Mouse (Mus musculus): ENCODE data around the gene Cldn18. TPM values are rescaled to one million over a fixed set of nuclear protein-coding genes. Genes with fewer than 3 reads are reported as not detected.

Gene Cldn18
- polyA plus RNA-seq, 1 experiment from 2014 or later: not detected

DNA sequence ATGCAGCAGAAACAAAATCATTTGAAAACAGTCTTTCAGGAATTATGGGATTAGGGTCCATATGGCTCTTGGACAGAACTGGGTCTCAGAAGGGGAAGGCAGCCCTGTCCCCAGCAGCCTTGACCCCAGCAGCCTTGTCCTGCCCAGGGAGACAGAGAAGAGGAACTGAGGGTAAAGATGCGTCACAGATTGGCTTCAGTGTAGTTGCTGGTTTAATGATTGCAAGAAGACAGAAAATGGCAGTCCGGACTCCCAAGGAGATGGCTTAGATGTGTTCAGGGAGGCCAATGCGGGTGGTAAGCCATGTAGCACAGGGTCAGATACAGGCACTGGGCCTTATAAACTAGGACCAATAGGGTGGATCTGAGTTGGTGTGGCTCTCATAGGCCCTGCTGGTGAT is 41.4 kb downstream of the Cldn18 start:
- whole genome bisulfite sequencing: 78% methylated on average over 3 of the region's 3 CpGs
- H3K4me1 ChIP-seq: no peaks in the 10 kb centered on the region
- H3K36me3 ChIP-seq: peaks cover 10% of the 10 kb centered on the region; the same call in 1 of the 2 replicates
- H3K27ac ChIP-seq: no peak overlapping the region
- no peak overlapping the region for H3K9ac ChIP-seq
- no peaks in the 10 kb centered on the region for H3K27me3 ChIP-seq
- no peak overlapping the region for H3K4me2 ChIP-seq
- H3K4me3 ChIP-seq: no peak overlapping the region
- no peak for ATAC-seq (ENCODE audit: insufficient number of reproducible peaks, low FRiP score, low TSS enrichment, low read depth)
- no peaks in the 10 kb centered on the region for H3K9me3 ChIP-seq

GRCm38 (mm10) chr9:99671603-99672002 is 45.5 kb downstream of the Cldn18 start:
- no peak overlapping the region for H3K9ac ChIP-seq
- WGBS: 30% methylated on average over 2 of the region's 2 CpGs
- no peaks in the 10 kb centered on the region for H3K27me3 ChIP-seq
- no peak overlapping the region for H3K27ac ChIP-seq
- no peak for ATAC-seq (ENCODE audit: insufficient number of reproducible peaks, low FRiP score, low TSS enrichment, low read depth)
- H3K4me1 ChIP-seq: no peaks in the 10 kb centered on the region
- H3K9me3 ChIP-seq: no peaks in the 10 kb centered on the region
- no peak overlapping the region for H3K4me3 ChIP-seq
- no peak overlapping the region for H3K4me2 ChIP-seq
- H3K36me3 ChIP-seq: peaks cover 49% of the 10 kb centered on the region

- Histone ChIP-seq H3K36me3 (peaks cover 84% of the 10 kb centered on the region), H3K4me1 (no peaks in the 10 kb centered on the region), H3K27ac (no peak overlapping the region), H3K4me2 (no peak overlapping the region), H3K9me3 (no peaks in the 10 kb centered on the region), H3K4me3 (no peak overlapping the region), H3K27me3 (no peaks in the 10 kb centered on the region), H3K9ac (no peak overlapping the region)
- WGBS: 90% methylated on average over 8 of the region's 8 CpGs
- ATAC-seq (ENCODE audit: insufficient number of reproducible peaks, low FRiP score, low TSS enrichment, low read depth): no peak
Measured at GRCm38 (mm10) chr9:99667596-99667995, 49.5 kb downstream of the Cldn18 start.

GRCm38 (mm10) chr9:99662887-99663286 is 54.2 kb downstream of the Cldn18 start:
- peak; percentile 52; the same call in 1 of the 2 replicates for ATAC-seq (ENCODE audit: insufficient number of reproducible peaks, low FRiP score, low TSS enrichment, low read depth)
- H3K36me3 ChIP-seq: peaks cover 81% of the 10 kb centered on the region
- H3K9me3 ChIP-seq: no peaks in the 10 kb centered on the region
- WGBS: 93% methylated on average over 10 of the region's 10 CpGs
- no peaks in the 10 kb centered on the region for H3K27me3 ChIP-seq
- no peak overlapping the region for H3K4me2 ChIP-seq
- H3K4me3 ChIP-seq: no peak overlapping the region
- no peak overlapping the region for H3K9ac ChIP-seq
- no peaks in the 10 kb centered on the region for H3K4me1 ChIP-seq
- H3K27ac ChIP-seq: no peak overlapping the region

GRCm38 (mm10) chr9:99662406-99662805 is 54.7 kb downstream of the Cldn18 start:
- Histone ChIP-seq H3K36me3 (peaks cover 79% of the 10 kb centered on the region), H3K9ac (no peak overlapping the region), H3K27me3 (no peaks in the 10 kb centered on the region), H3K4me3 (no peak overlapping the region), H3K4me2 (no peak overlapping the region), H3K9me3 (no peaks in the 10 kb centered on the region), H3K27ac (no peak overlapping the region), H3K4me1 (no peaks in the 10 kb centered on the region)
- no peak for ATAC-seq (ENCODE audit: insufficient number of reproducible peaks, low FRiP score, low TSS enrichment, low read depth)
- 25% methylated on average over 7 of the region's 7 CpGs for WGBS

DNA sequence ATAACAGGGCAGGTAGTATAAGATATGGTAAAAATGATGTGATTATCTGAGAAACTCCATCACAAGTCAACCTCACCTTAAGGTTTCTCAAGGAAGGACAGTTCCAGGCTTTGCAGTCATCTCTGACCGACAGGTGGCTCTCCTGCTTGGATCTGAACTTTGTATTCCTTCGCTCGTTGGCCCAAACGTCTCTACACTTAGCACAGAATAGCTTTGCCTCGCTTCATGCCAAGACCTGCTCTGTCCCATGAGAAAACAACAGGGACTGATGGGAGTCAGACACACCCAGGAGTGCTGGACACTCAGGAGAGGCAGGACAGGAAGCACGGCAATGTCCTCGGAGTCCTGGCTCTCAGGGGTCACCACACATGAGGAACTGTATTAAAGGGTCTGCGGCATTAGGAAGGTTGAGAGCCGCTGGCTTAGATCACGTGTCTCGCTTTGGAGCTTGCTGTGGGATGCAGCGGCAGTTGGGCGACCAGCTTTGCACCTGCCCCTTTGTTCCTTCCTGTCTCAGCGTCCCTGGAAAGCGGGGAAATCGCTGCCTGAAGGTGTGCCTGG is 55.4 kb downstream of the Cldn18 start:
- Histone ChIP-seq H3K36me3 (peaks cover 79% of the 10 kb centered on the region), H3K9me3 (no peaks in the 10 kb centered on the region), H3K4me2 (no peak overlapping the region), H3K27ac (no peak overlapping the region), H3K4me3 (no peak overlapping the region), H3K9ac (no peak overlapping the region), H3K27me3 (no peaks in the 10 kb centered on the region), H3K4me1 (no peaks in the 10 kb centered on the region)
- WGBS: 73% methylated on average over 16 of the region's 16 CpGs
- no peak for ATAC-seq (ENCODE audit: insufficient number of reproducible peaks, low FRiP score, low TSS enrichment, low read depth)

- H3K36me3 ChIP-seq: peaks cover 80% of the 10 kb centered on the region
- H3K4me3 ChIP-seq: no peak overlapping the region
- no peaks in the 10 kb centered on the region for H3K27me3 ChIP-seq
- H3K4me2 ChIP-seq: no peak overlapping the region
- 84% methylated on average over 10 of the region's 10 CpGs for WGBS
- H3K4me1 ChIP-seq: no peaks in the 10 kb centered on the region
- no peaks in the 10 kb centered on the region for H3K9me3 ChIP-seq
- no peak overlapping the region for H3K27ac ChIP-seq
- no peak overlapping the region for H3K9ac ChIP-seq
- ATAC-seq (ENCODE audit: insufficient number of reproducible peaks, low FRiP score, low TSS enrichment, low read depth): no peak
Measured at GRCm38 (mm10) chr9:99660756-99661155, 56.3 kb downstream of the Cldn18 start.

- no peaks in the 10 kb centered on the region for H3K27me3 ChIP-seq
- ATAC-seq (ENCODE audit: insufficient number of reproducible peaks, low FRiP score, low TSS enrichment, low read depth): no peak
- 81% methylated on average over 6 of the region's 6 CpGs for WGBS
- H3K4me2 ChIP-seq: no peak overlapping the region
- no peaks in the 10 kb centered on the region for H3K4me1 ChIP-seq
- H3K36me3 ChIP-seq: peaks cover 76% of the 10 kb centered on the region
- no peak overlapping the region for H3K9ac ChIP-seq
- H3K27ac ChIP-seq: no peak overlapping the region
- H3K9me3 ChIP-seq: no peaks in the 10 kb centered on the region
- H3K4me3 ChIP-seq: no peak overlapping the region
Measured at GRCm38 (mm10) chr9:99646102-99646501, 71.0 kb downstream of the Cldn18 start.

DNA sequence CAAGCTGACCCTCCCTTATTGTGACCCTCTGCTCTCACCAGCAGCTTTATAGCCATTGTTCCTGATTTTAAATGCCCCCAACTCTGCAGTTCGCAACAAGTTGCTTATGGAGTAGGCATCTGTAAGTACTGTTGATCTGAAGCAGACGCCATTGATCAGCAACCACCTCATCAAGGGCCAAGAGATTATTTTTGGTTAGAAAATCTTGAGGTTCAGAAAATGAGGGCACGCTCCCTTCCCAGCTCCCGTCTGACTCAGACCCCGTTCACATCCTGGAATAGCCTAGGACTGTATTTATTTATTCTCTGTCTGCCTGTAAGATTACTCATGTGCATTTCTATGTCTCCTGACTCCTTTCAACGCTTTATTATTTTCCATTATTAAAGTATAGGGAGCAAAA is 71.7 kb downstream of the Cldn18 start:
- ATAC-seq (ENCODE audit: insufficient number of reproducible peaks, low FRiP score, low TSS enrichment, low read depth): no peak
- Histone ChIP-seq H3K4me3 (no peak overlapping the region), H3K27ac (no peak overlapping the region), H3K36me3 (peaks cover 70% of the 10 kb centered on the region), H3K4me1 (no peaks in the 10 kb centered on the region), H3K4me2 (no peak overlapping the region), H3K27me3 (no peaks in the 10 kb centered on the region), H3K9me3 (no peaks in the 10 kb centered on the region), H3K9ac (no peak overlapping the region)
- WGBS: 92% methylated on average over 6 of the region's 6 CpGs

GRCm38 (mm10) chr9:99639957-99640356 is 77.1 kb downstream of the Cldn18 start:
- Histone ChIP-seq H3K4me2 (no peak overlapping the region), H3K36me3 (peaks cover 71% of the 10 kb centered on the region), H3K4me1 (no peaks in the 10 kb centered on the region), H3K9ac (no peak overlapping the region), H3K9me3 (no peaks in the 10 kb centered on the region), H3K4me3 (no peak overlapping the region), H3K27ac (no peak overlapping the region), H3K27me3 (no peaks in the 10 kb centered on the region)
- 83% methylated on average over 5 of the region's 5 CpGs for WGBS
- ATAC-seq (ENCODE audit: insufficient number of reproducible peaks, low FRiP score, low TSS enrichment, low read depth): no peak

Other genes starting within 250 kb of the Cldn18 start
- gene Armc8, start 148.4 kb downstream of the Cldn18 start, polyA plus RNA-seq (2015; fragmentation: Nextera tagmentation; extraction: Ambion mirVana): 19.5 and 20.2 TPM in 2 replicates
- gene Dbr1, start 141.5 kb downstream of the Cldn18 start, polyA plus RNA-seq (2015; fragmentation: Nextera tagmentation; extraction: Ambion mirVana): 26.1 and 29.0 TPM in 2 replicates
- 0.06 and 0.16 TPM in 2 replicates for gene A4gnt, start 104.8 kb downstream of the Cldn18 start, polyA plus RNA-seq (2015; fragmentation: Nextera tagmentation; extraction: Ambion mirVana)
- 20.8 and 21.8 TPM in 2 replicates for gene Dzip1l, start 87.8 kb downstream of the Cldn18 start, polyA plus RNA-seq (2015; fragmentation: Nextera tagmentation; extraction: Ambion mirVana)
- not detected in 2 replicates for gene Sox14, start 158.9 kb upstream of the Cldn18 start, polyA plus RNA-seq (2015; fragmentation: Nextera tagmentation; extraction: Ambion mirVana)